In the genomic region with DNA sequence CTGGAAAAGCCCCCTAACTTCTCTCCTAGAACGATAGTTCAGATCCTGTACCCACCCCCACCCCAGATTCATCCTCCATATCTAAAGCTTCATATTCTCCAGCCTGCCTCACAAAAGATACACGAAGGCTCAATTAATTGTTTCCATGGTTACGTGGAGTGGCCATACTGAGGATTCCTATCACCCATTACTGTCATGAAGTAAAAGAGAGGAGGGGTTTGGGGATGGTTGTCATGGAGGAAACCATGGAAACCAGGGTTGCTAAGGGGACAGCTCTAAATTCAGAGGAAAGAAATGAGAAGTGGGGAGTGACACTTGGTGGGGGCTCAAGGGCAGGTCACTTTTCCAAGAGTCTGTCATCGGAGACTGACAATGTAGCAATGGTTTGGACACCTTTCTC, we compare ENCODE assay signal across 17 mouse cellular contexts. TPM values are rescaled to one million over a fixed set of nuclear protein-coding genes. Genes with fewer than 3 reads are reported as not detected.
DNase-seq lines count a peak whose midpoint lies in the region; ATAC-seq lines count a peak whose summit lies in the region.
"Had no signal": no experiment of that assay in that cellular context is flagged by ENCODE, and none has a peak within 500 bp of the region (broad histone marks: within the 10 kb centered on the region; RNA-seq: fewer than 3 reads in every experiment).

No protein-coding gene starts in this region.

- H3K9me3 ChIP-seq in forebrain, embryonic 15.5 days: no peaks in the 10 kb centered on the region
- H3K9me3 ChIP-seq in limb, embryonic 10.5 days (replicated peaks): no peaks in the 10 kb centered on the region
- H3K9me3 ChIP-seq in neural tube, embryonic 13.5 days: no peaks in the 10 kb centered on the region
- H3K9me3 ChIP-seq in intestine, embryonic 15.5 days: no peaks in the 10 kb centered on the region
- H3K9me3 ChIP-seq: heart, embryonic 10.5 days; limb, embryonic 15.5 days had no signal

- H3K27ac ChIP-seq in forebrain, embryonic 15.5 days (replicated peaks): peak overlapping the region; percentile 88
- H3K27ac ChIP-seq in limb, embryonic 10.5 days: peak overlapping the region; percentile 81
- peak overlapping the region; percentile 92 for H3K27ac ChIP-seq in neural tube, embryonic 13.5 days (replicated peaks)
- H3K27ac ChIP-seq in intestine, embryonic 15.5 days: no peak overlapping the region
- H3K27ac ChIP-seq: gastrocnemius, adult 2 months; heart, embryonic 10.5 days; kidney, postnatal 0 days; limb, embryonic 15.5 days had no signal

- H3K4me3 ChIP-seq in forebrain, embryonic 15.5 days: peak overlapping the region; percentile 23
- no peak overlapping the region for H3K4me3 ChIP-seq in limb, embryonic 10.5 days
- H3K4me3 ChIP-seq in neural tube, embryonic 13.5 days: peak overlapping the region; percentile 29
- H3K4me3 ChIP-seq in intestine, embryonic 15.5 days (replicated peaks): no peak overlapping the region
- H3K4me3 ChIP-seq: gastrocnemius, adult 2 months; heart, embryonic 10.5 days; limb, embryonic 15.5 days had no signal

- peak; percentile 66 for DNase-seq in embryo, embryonic 10.5 days (ENCODE audit: low spot score)
- no peak for DNase-seq in limb, embryonic 10.5 days (ENCODE audit: low spot score)
- no peak for DNase-seq in ovary, postnatal 14 days (ENCODE audit: low spot score)
- DNase-seq in layer of hippocampus, adult 9-11 months: no peak
- no peak for DNase-seq in heart, postnatal 14 days
- DNase-seq: adrenal gland, adult 8-10 months; cerebellum, postnatal 36 days; gastrocnemius, adult 2 months; lung, postnatal 10 days; thymus, adult 2 months had no signal

- H3K4me2 ChIP-seq in forebrain, embryonic 15.5 days (replicated peaks): peak overlapping the region; percentile 42
- peak overlapping the region; percentile 61 for H3K4me2 ChIP-seq in neural tube, embryonic 13.5 days
- no peak overlapping the region for H3K4me2 ChIP-seq in intestine, embryonic 15.5 days (replicated peaks)
- H3K4me2 ChIP-seq: limb, embryonic 15.5 days had no signal

- no peak for ATAC-seq in forebrain, embryonic 15.5 days (replicated peaks)
- peak; percentile 7; the same call in 1 of the 2 replicates for ATAC-seq in neural tube, embryonic 13.5 days (ENCODE audit: low read depth)
- ATAC-seq in intestine, embryonic 15.5 days: no peak
- ATAC-seq: Patski had no signal

- no peaks in the 10 kb centered on the region for H3K36me3 ChIP-seq in forebrain, embryonic 15.5 days
- no peaks in the 10 kb centered on the region for H3K36me3 ChIP-seq in limb, embryonic 10.5 days
- no peaks in the 10 kb centered on the region for H3K36me3 ChIP-seq in neural tube, embryonic 13.5 days
- no peaks in the 10 kb centered on the region for H3K36me3 ChIP-seq in intestine, embryonic 15.5 days
- H3K36me3 ChIP-seq: heart, embryonic 10.5 days; limb, embryonic 15.5 days had no signal

- 0 out of 2 replicates have a peak overlapping the region, but pooled peaks have one; percentile 3 for H3K9ac ChIP-seq in forebrain, embryonic 15.5 days (replicated peaks)
- peak overlapping the region; percentile 56 for H3K9ac ChIP-seq in neural tube, embryonic 13.5 days
- no peak overlapping the region for H3K9ac ChIP-seq in intestine, embryonic 15.5 days
- H3K9ac ChIP-seq: limb, embryonic 15.5 days had no signal

- H3K4me1 ChIP-seq in forebrain, embryonic 15.5 days: peaks cover 69% of the 10 kb centered on the region
- peaks cover 62% of the 10 kb centered on the region for H3K4me1 ChIP-seq in limb, embryonic 10.5 days
- H3K4me1 ChIP-seq in neural tube, embryonic 13.5 days (replicated peaks): peaks cover 69% of the 10 kb centered on the region
- H3K4me1 ChIP-seq in intestine, embryonic 15.5 days (replicated peaks): peaks cover 10% of the 10 kb centered on the region; the same call in 1 of the 2 replicates

- intact Hi-C loops in heart, postnatal 14 days (cut with DNase I): loop anchor here (2.0 kb wide), 1 partner anchor 40 kb away; a partner anchor contains a TSS

- no peaks in the 10 kb centered on the region for H3K27me3 ChIP-seq in forebrain, embryonic 15.5 days
- H3K27me3 ChIP-seq in limb, embryonic 10.5 days (ENCODE audit: low read depth, poor library complexity, severe bottlenecking): peaks cover 63% of the 10 kb centered on the region
- H3K27me3 ChIP-seq in neural tube, embryonic 13.5 days: peaks cover 3% of the 10 kb centered on the region; the same call in 1 of the 2 replicates
- H3K27me3 ChIP-seq in intestine, embryonic 15.5 days (replicated peaks): peaks cover 35% of the 10 kb centered on the region

- WGBS in forebrain, embryonic 15.5 days: 12% methylated on average over 4 of the region's 4 CpGs
- WGBS in limb, embryonic 10.5 days: 91% methylated on average over 4 of the region's 4 CpGs
- 23% methylated on average over 4 of the region's 4 CpGs for WGBS in neural tube, embryonic 13.5 days
- WGBS in intestine, embryonic 15.5 days: 75% methylated on average over 4 of the region's 4 CpGs

RNA-seq across cellular contexts. Expression of a gene that starts 9.2 kb away (rescaled TPM):
- polyA plus RNA-seq in forebrain, embryonic 15.5 days (2015; fragmentation: Nextera tagmentation; extraction: Ambion mirVana): 55.5 and 57.1 TPM in 2 replicates
- polyA plus RNA-seq in limb, embryonic 10.5 days (2016; fragmentation: Nextera tagmentation; extraction: Ambion mirVana): 59.5 and 73.3 TPM in 2 replicates
- polyA plus RNA-seq in neural tube, embryonic 13.5 days (2015; fragmentation: Nextera tagmentation; extraction: Ambion mirVana): 43.8 and 47.9 TPM in 2 replicates
- 35.6 and 40.6 TPM in 2 replicates for polyA plus RNA-seq in intestine, embryonic 15.5 days (2015; fragmentation: Nextera tagmentation; extraction: Ambion mirVana)
- total RNA-seq in heart, postnatal 14 days (2021): 10 to 100 TPM; 25.8 to 29.4 TPM

RNA-seq across cellular contexts. Expression of a gene that starts 26.7 kb away (rescaled TPM):
- polyA plus RNA-seq in forebrain, embryonic 15.5 days (2015; fragmentation: Nextera tagmentation; extraction: Ambion mirVana): 1.7 TPM in 2 replicates
- polyA plus RNA-seq in limb, embryonic 10.5 days (2016; fragmentation: Nextera tagmentation; extraction: Ambion mirVana): 0.61 and 0.82 TPM in 2 replicates
- 0.45 TPM in 1 of 2 replicates, not detected in the other for polyA plus RNA-seq in neural tube, embryonic 13.5 days (2015; fragmentation: Nextera tagmentation; extraction: Ambion mirVana)
- polyA plus RNA-seq in intestine, embryonic 15.5 days (2015; fragmentation: Nextera tagmentation; extraction: Ambion mirVana): 4.5 and 5.8 TPM in 2 replicates
- 10 to 100 TPM; 21.5 to 23.6 TPM for total RNA-seq in heart, postnatal 14 days (2021)

RNA-seq across cellular contexts. Expression of a gene that starts 39.4 kb away (rescaled TPM):
- polyA plus RNA-seq in forebrain, embryonic 15.5 days (2015; fragmentation: Nextera tagmentation; extraction: Ambion mirVana): 18.1 and 18.5 TPM in 2 replicates
- polyA plus RNA-seq in limb, embryonic 10.5 days (2016; fragmentation: Nextera tagmentation; extraction: Ambion mirVana): 21.0 and 23.5 TPM in 2 replicates
- 17.1 and 17.2 TPM in 2 replicates for polyA plus RNA-seq in neural tube, embryonic 13.5 days (2015; fragmentation: Nextera tagmentation; extraction: Ambion mirVana)
- 15.1 and 15.7 TPM in 2 replicates for polyA plus RNA-seq in intestine, embryonic 15.5 days (2015; fragmentation: Nextera tagmentation; extraction: Ambion mirVana)
- total RNA-seq in heart, postnatal 14 days (2021): 1 to 10 TPM; 8.6 to 9.9 TPM

Comparison
In these comparisons a context has a peak if more than half of its experiments do, and no peak if none do; other contexts are left out.
1. H3K4me3 ChIP-seq: peak in forebrain, embryonic 15.5 days (single experiment) and neural tube, embryonic 13.5 days (single experiment); none in limb, embryonic 10.5 days (single experiment) and intestine, embryonic 15.5 days (single experiment).